Mouse (Mus musculus) MEL (cell line): Measurements from ENCODE around the gene Mettl17.

Experiments
- CTCF ChIP-seq, 3 experiments: IDR thresholded peaks in 2 of 3; conservative IDR thresholded peaks in 1 of 3; 2 replicates each; pipeline ENCODE4 v1.5.1; 2011 to 2012; ENCODE audit warnings: low read length in 3 of 3, low read depth in 2 of 3, mild to moderate bottlenecking in 2 of 3, improper control_type of control experiment in 1 of 3, inconsistent platforms in 1 of 3, mixed read lengths in 1 of 3, moderate library complexity in 1 of 3; ENCODE audit not compliant: control insufficient read depth in 1 of 3, insufficient read depth in 1 of 3, poor library complexity in 1 of 3, severe bottlenecking in 1 of 3
- JUND ChIP-seq: IDR thresholded peaks from 2 replicates; pipeline ENCODE4 v1.6.1; 2011; ENCODE audit warnings: low read depth, mild to moderate bottlenecking, improper control_type of control experiment, low read length
- MEF2A ChIP-seq: IDR thresholded peaks from 2 replicates; pipeline ENCODE4 v1.6.1; 2014; ENCODE audit warnings: low read depth, mild to moderate bottlenecking, inconsistent platforms, low read length, improper control_type of control experiment; ENCODE audit not compliant: poor library complexity, insufficient replicate concordance, severe bottlenecking; ENCODE audit errors: extremely low read depth
- POLR2A ChIP-seq, 2 experiments: IDR thresholded peaks; 2 replicates each; pipeline ENCODE4 v1.6.1; 2011 to 2012; ENCODE audit warnings: low read length in 2 of 2, mild to moderate bottlenecking in 2 of 2, control low read depth in 1 of 2, improper control_type of control experiment in 1 of 2, low read depth in 1 of 2, moderate library complexity in 1 of 2; ENCODE audit not compliant: control insufficient read depth in 1 of 2, insufficient read depth in 1 of 2, poor library complexity in 1 of 2
- POLR2AphosphoS2 ChIP-seq: IDR thresholded peaks from 2 replicates; pipeline ENCODE4 v1.6.1; 2011; ENCODE audit warnings: low read length, improper control_type of control experiment
- ZNF384 ChIP-seq: IDR thresholded peaks from 2 replicates; pipeline ENCODE4 v1.6.1; 2012; ENCODE audit warnings: low read depth, mild to moderate bottlenecking, inconsistent platforms, low read length, improper control_type of control experiment

GRCm38 (mm10) chr14:51896019-51896418 is 11.4 kb downstream of the Mettl17 start:
- TF ChIP-seq ZNF384 = no peak
- TF ChIP-seq CTCF (IDR thresholded peaks at IDR 0.05 in 2 of 3, conservative IDR thresholded peaks at IDR 0.05 in 1 of 3; ENCODE audit: control insufficient read depth in 1 of 3, insufficient read depth in 1 of 3, low read depth in 2 of 3, low read length in 3 of 3, poor library complexity in 1 of 3, severe bottlenecking in 1 of 3) = no peak
- no peak for TF ChIP-seq MEF2A
- no peak for TF ChIP-seq POLR2AphosphoS2
- no peak for TF ChIP-seq JUND
- TF ChIP-seq POLR2A (IDR thresholded peaks at IDR 0.05; ENCODE audit: control insufficient read depth in 1 of 2, insufficient read depth in 1 of 2, low read depth in 1 of 2, low read length in 2 of 2, poor library complexity in 1 of 2) = no peak
